Mouse (Mus musculus) limb, embryonic 15.5 days (tissue): Measurements from ENCODE around the gene Col23a1. TPM values are rescaled to one million over a fixed set of nuclear protein-coding genes. Genes with fewer than 3 reads are reported as not detected.
A peak's percentile ranks its signal among the peaks of the same experiment; 100 is the strongest.
"Not testable (repeated sequence)": the region's sequence is repeated elsewhere in the genome, so short reads cannot be mapped to it uniquely, and the experiment has no call there.

ENCODE experiments used
- ATAC-seq: fragments of 200-750 bp; cut with Nextera tagmentation; 2 replicates; pipeline ENCODE4 v1.8.0; 2017; ENCODE audit warnings: low read depth, moderate TSS enrichment; ENCODE audit not compliant: insufficient number of reproducible peaks, low FRiP score, low TSS enrichment
- H3K27ac ChIP-seq: fragments of 300-500 bp; sonication (generic); 2 replicates; pipeline ENCODE4 v1.5.1; 2015; ENCODE audit warnings: moderate library complexity, mild to moderate bottlenecking, inconsistent platforms
- H3K27me3 ChIP-seq: fragments of 300-500 bp; sonication (generic); 2 replicates; pipeline ENCODE4 v1.6.1; 2015; ENCODE audit warnings: inconsistent platforms
- H3K36me3 ChIP-seq: fragments of 300-500 bp; sonication (generic); 2 replicates; pipeline ENCODE4 v1.6.1; 2015; ENCODE audit warnings: inconsistent platforms
- H3K4me1 ChIP-seq: fragments of 300-500 bp; sonication (generic); 2 replicates; pipeline ENCODE4 v1.6.1; 2015; ENCODE audit warnings: inconsistent platforms
- H3K4me2 ChIP-seq: fragments of 300-500 bp; sonication (generic); 2 replicates; pipeline ENCODE4 v1.6.1; 2015; ENCODE audit warnings: mild to moderate bottlenecking, inconsistent platforms
- H3K4me3 ChIP-seq: fragments of 300-500 bp; sonication (generic); 2 replicates; pipeline ENCODE4 v1.5.1; 2015; ENCODE audit warnings: mild to moderate bottlenecking, inconsistent platforms
- H3K9ac ChIP-seq: fragments of 300-500 bp; sonication (generic); 2 replicates; pipeline ENCODE4 v1.6.1; 2015; ENCODE audit warnings: inconsistent platforms
- H3K9me3 ChIP-seq: fragments of 300-500 bp; sonication (generic); 2 replicates; pipeline ENCODE4 v1.6.1; 2016; ENCODE audit warnings: inconsistent platforms
- WGBS: fragments of 180-500 bp; shearing (Covaris S2); methylation state at CpG from one replicate; pipeline ENCODE4 v1.1.7; 2015; 5-methylcytosine and 5-hydroxymethylcytosine counted together
- polyA plus RNA-seq: library from polyadenylated mRNA; unstranded; fragments of >200 nt; fragmentation: Nextera tagmentation; extraction: Ambion mirVana; gene quantifications from 2 replicates; pipeline ENCODE4 v1.2.1, GENCODE M21; 2015

Gene Col23a1
- polyA plus RNA-seq, 1 experiment from 2014 or later = 23.6 TPM

DNA sequence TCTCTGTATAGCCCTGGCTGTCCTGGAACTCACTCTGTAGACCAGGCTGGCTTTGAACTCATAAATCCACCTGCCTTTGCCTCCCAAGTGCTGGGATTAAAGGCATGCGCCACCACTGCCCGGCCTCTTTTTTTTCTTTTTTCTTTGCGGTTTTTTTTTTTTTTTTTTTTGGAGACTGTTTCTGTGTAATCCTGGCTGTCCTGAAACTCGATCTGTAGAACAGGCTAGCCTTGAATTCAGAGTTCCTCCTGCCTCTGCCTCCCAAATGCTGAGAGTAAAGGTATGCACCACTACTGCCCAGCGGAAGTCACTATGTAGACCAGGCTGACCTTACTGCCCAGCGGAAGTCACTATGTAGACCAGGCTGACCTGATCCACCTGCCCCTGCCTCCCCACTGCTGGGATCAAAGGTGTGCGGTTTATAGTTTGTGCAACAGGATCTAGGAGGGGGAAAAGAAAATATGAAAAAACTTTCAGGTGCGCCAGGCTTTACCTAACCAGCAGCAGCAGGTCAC, 329.2 kb downstream of the Col23a1 start:
- H3K27ac ChIP-seq = no peak overlapping the region
- H3K36me3 ChIP-seq = peaks cover 21% of the 10 kb centered on the region
- peak overlapping the region; percentile 81 for H3K4me2 ChIP-seq
- ATAC-seq = 0 out of 2 replicates have a peak, but pooled peaks have one; percentile 4
- peaks cover 36% of the 10 kb centered on the region for H3K4me1 ChIP-seq
- H3K27me3 ChIP-seq = no peaks in the 10 kb centered on the region
- H3K9me3 ChIP-seq = no peaks in the 10 kb centered on the region
- H3K9ac ChIP-seq = no peak overlapping the region
- 48% methylated on average over 8 of the region's 8 CpGs for WGBS
- H3K4me3 ChIP-seq = peak overlapping the region; percentile 82

DNA sequence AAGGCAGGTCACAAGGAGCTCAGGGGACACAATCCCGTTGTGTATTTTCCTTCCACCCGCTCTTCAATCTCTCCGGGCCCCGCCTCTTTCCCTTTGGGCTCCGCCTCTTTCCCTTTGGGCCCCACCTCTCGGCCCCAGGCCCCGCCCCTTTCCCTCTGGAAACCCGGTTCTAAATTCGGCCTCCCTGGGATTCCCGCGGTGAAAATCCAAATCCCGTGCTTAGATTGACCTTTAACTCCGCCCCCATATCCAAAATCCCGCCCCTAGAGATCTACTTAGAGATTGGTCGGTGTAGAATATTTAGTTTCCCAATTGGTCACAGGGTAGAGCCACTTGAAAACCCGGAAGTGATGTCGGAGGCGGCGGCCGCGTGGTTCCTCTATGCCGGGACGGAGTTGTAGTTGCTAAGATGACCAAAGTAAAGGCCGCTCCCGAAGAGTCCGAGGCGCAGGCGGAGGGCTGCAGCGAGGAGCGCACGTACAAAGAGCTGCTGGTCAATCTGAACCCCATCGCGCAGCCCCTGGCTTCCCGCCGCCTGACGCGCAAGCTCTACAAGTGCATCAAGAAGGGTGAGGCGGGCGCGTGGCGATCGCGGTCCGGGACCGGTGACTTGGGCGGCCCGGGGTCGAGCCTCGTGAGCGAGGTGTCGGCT, 329.8 kb downstream of the Col23a1 start, which contains the start of gene Nhp2:
Gene Nhp2 (plus strand): TSS at position 327 of the 652 bp plus-strand sequence.
- under 1% methylated on average over 51 of the region's 51 CpGs for WGBS
- Histone ChIP-seq H3K27ac (peak within 1 kb of the TSS; percentile 33; the same call in 1 of the 2 replicates), H3K27me3 (no peaks in the 10 kb centered on the region), H3K4me3 (peak within 1 kb of the TSS; percentile 82), H3K9me3 (no peaks in the 10 kb centered on the region), H3K36me3 (peaks cover 26% of the 10 kb centered on the region), H3K4me2 (peak within 1 kb of the TSS; percentile 81), H3K4me1 (peaks cover 36% of the 10 kb centered on the region), H3K9ac (peak within 1 kb of the TSS; percentile 61)
- peak; percentile 88 for ATAC-seq

DNA sequence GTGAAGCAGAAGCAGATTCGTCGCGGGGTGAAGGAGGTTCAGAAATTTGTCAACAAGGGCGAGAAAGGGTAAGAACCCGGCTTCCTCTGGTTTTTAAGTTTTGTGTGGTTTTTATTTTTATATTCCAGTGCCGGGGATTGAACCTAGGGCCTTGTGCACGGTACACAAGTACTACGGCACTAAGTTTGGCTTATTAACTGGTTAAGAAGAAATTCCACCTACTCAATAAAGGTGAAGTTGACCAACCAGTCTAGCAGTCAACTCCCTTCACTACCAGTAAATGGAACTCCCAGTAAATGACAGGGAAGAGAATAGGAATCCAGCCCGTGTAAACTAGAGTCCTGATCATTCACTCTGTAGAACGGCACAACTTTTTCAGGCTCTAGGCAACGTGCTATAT, 330.4 kb downstream of the Col23a1 start:
- Histone ChIP-seq H3K27ac (peak overlapping the region; percentile 33; the same call in 1 of the 2 replicates), H3K9me3 (no peaks in the 10 kb centered on the region), H3K4me1 (peaks cover 30% of the 10 kb centered on the region), H3K36me3 (peaks cover 32% of the 10 kb centered on the region), H3K9ac (peak overlapping the region; percentile 61), H3K4me2 (peak overlapping the region; percentile 81), H3K4me3 (peak overlapping the region; percentile 82), H3K27me3 (no peaks in the 10 kb centered on the region)
- no peak for ATAC-seq
- WGBS = 1% methylated on average over 11 of the region's 11 CpGs

DNA sequence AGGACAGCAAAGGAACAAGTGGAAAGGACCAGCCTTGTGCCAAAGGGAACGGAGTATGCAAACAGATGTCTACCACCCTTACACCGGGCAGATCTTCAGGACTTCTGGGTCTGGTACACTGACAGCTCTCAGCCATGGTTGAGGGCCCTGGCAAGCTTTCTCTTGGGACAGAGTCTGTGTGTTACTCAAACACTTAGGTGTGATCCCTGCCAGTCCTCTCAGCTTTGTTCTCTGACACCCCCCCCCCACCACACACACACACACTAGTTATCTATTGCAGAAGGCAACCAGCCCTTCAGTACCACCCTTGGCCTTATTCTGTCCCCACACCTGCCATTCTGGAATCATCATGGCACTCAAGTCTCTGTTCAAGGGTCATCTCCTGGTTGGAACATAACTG, 332.1 kb downstream of the Col23a1 start:
- Histone ChIP-seq H3K4me2 (no peak overlapping the region), H3K4me1 (peaks cover 23% of the 10 kb centered on the region), H3K27ac (no peak overlapping the region), H3K9ac (no peak overlapping the region), H3K9me3 (no peaks in the 10 kb centered on the region), H3K4me3 (no peak overlapping the region), H3K36me3 (peaks cover 47% of the 10 kb centered on the region), H3K27me3 (no peaks in the 10 kb centered on the region)
- WGBS = 92% methylated on average over 2 of the region's 2 CpGs
- ATAC-seq = no peak

DNA sequence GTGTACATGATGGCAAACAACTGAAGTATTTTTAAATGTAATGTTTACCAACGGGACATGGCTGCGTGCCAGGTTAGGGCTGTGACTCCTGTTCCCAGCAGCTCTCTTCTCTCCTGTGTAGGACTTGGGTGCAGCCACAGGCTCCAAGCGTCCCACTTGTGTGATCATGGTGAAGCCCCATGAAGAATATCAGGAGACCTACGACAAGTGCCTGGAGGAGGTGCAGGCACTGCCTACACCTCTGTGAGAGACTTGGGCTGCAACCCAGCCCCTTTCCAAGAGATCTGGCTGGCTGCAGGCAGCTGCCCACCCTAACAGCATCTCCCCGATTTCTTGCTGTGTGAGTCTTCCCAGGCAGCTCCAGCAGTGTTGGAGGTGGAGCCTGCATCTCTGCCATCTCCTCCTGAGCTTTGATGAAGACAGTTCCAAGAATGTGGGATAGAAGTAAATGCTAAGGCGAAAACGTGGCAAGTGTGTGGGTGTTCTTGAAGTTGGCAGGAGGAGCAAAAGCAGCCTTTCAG, 333.3 kb downstream of the Col23a1 start:
- WGBS = 86% methylated on average over 7 of the region's 7 CpGs
- Histone ChIP-seq H3K4me1 (peaks cover 23% of the 10 kb centered on the region), H3K9ac (no peak overlapping the region), H3K4me2 (no peak overlapping the region), H3K27ac (no peak overlapping the region), H3K9me3 (no peaks in the 10 kb centered on the region), H3K27me3 (no peaks in the 10 kb centered on the region), H3K36me3 (peaks cover 59% of the 10 kb centered on the region), H3K4me3 (no peak overlapping the region)
- ATAC-seq = no peak

DNA sequence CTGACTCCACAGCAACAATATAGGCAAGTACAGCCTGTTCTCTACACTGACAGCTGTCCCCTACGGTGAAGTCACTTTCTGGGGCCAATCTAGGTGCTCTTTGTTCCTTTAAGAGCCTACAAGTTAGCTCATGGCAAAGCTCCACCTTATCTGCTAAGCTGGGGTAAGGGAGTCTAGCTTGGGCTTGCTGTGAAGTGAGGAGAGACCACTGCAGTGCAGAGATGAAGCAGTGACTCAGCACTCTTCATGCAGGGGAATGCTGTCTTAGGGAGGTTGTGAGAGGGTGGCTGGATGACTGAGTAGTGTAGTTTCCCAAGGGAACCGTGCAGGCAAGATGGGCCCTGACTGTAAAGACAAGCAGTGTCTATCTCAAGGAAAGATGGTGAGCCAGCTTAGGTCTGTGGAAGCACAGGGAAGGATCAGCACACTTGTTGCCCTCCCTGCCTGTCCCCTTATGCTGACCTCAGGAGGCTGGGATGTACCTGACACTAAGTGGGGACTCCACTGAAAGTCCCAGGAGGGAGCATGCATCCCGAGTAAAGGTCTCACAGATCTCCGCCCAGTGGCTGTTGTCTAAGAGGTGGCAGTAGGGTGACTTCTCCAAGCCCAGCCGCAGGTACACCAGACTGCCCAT, 335.6 kb downstream of the Col23a1 start:
- no peak overlapping the region for H3K9ac ChIP-seq
- no peak for ATAC-seq
- no peak overlapping the region for H3K4me2 ChIP-seq
- H3K4me1 ChIP-seq = peaks cover 12% of the 10 kb centered on the region
- no peak overlapping the region for H3K27ac ChIP-seq
- H3K4me3 ChIP-seq = no peak overlapping the region
- H3K36me3 ChIP-seq = peaks cover 73% of the 10 kb centered on the region
- no peaks in the 10 kb centered on the region for H3K27me3 ChIP-seq
- 83% methylated on average over 5 of the region's 5 CpGs for WGBS
- H3K9me3 ChIP-seq = no peaks in the 10 kb centered on the region

DNA sequence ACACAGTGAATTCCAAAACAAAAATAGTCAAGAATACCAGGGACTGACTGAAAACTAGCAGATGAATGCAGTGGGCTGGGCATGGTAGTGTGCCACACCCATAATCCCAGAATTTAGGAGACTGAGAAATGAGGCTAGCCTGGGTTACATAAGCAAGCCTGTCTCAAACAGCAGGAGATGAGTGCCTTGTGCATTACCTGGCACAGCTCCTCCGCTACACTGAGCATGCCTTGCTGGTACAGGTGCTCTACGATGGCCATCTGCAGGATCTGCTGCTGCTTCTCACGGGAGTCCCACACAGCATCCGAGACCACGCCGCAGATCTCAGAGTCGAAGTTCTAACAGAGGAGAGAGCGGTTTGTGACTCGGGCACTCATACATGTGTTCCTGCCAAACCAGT, 337.7 kb downstream of the Col23a1 start:
- peaks cover 8% of the 10 kb centered on the region for H3K4me1 ChIP-seq
- no peak overlapping the region for H3K4me2 ChIP-seq
- no peak overlapping the region for H3K9ac ChIP-seq
- no peaks in the 10 kb centered on the region for H3K9me3 ChIP-seq
- H3K27me3 ChIP-seq = no peaks in the 10 kb centered on the region
- no peak overlapping the region for H3K27ac ChIP-seq
- no peak overlapping the region for H3K4me3 ChIP-seq
- 94% methylated on average over 9 of the region's 9 CpGs for WGBS
- ATAC-seq = no peak
- H3K36me3 ChIP-seq = peaks cover 68% of the 10 kb centered on the region

DNA sequence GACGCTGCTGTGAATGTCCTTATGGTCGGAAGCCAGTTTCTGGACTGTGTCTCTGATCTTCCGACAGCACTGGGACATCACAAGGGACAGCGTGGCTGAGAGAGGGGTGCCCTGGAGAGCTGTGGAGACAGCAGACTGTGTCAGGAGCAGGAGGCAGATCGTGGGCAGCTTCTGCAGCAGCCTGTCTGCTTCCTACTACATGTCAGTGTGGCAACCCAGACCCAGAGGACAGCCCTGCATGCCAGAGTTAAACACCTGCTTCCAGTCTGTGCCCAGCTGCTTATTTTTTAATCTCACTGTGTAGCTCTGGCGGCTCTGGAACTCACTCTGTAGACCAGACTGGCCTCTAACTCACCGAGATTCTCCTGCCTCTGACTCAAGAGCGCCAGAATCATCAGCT, 338.2 kb downstream of the Col23a1 start:
- Histone ChIP-seq H3K36me3 (peaks cover 63% of the 10 kb centered on the region), H3K9ac (no peak overlapping the region), H3K4me3 (no peak overlapping the region), H3K27ac (no peak overlapping the region), H3K4me2 (no peak overlapping the region), H3K4me1 (peaks cover 10% of the 10 kb centered on the region), H3K27me3 (no peaks in the 10 kb centered on the region), H3K9me3 (no peaks in the 10 kb centered on the region)
- ATAC-seq = no peak
- 77% methylated on average over 8 of the region's 8 CpGs for WGBS

DNA sequence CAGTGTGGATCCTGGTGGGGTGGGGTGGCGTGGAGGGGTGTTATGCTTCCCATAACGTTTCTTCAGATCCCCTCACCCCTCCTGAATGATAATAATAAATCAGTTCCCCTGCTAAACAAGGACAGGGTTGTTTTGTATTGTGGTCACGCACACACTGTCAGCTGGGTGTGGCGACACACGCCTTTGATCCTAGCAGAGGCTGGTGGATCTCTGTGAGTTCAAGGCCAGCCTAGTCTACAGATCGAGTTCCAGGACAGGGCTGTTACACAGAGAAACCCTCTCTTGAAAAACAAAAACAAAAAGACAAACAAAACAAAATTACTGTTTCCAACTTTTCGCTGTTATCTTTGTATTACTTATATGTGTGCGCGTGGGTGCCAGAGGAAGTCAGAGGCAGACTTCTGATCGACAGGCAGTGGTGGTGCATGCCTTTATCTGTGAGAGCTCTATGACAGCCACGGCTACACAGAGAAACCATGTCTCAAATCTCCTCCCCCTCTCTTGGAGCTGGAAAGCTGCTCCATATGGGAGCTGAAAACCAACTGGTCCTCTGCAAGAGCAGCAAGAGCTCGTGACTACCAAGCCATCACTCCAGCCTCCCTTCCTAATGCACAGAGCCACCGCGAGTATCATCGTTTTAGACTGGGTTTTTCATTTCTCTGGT, 340.1 kb downstream of the Col23a1 start:
- no peak for ATAC-seq
- Histone ChIP-seq H3K27ac (no peak overlapping the region), H3K9me3 (no peaks in the 10 kb centered on the region)

DNA sequence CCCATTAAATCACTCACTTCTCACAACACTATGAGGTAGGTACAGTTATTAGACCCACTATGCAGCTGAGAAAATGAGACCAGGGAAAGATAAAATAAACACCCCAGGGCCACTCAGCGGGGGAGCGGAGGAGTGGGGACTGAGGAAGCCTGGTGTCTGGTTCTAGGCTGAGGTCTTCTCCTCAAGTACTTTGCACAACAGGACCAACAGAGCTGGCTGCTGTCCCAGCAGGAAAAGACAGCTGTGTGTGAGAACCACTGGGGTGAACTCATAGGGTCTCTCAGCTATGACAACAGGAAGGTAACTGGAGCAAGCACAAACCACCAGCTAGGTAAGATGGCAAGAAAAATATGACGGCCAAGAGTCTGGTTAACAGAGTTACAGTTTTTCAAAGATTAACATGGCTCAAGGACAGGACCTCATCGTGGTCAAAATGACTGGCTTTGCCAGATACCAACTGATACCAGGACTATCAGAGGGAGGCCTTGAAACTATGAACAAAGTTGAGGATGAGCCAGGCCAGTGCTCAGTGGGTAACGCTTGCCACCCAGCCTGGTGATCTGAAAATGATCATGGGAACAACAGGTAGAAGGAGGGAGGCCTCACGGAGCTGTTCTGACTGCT, 342.5 kb downstream of the Col23a1 start:
- Histone ChIP-seq H3K27ac (no peak overlapping the region), H3K4me1 (peaks cover 28% of the 10 kb centered on the region), H3K4me2 (no peak overlapping the region), H3K9me3 (no peaks in the 10 kb centered on the region), H3K27me3 (no peaks in the 10 kb centered on the region), H3K4me3 (no peak overlapping the region), H3K36me3 (peaks cover 22% of the 10 kb centered on the region), H3K9ac (no peak overlapping the region)
- 81% methylated on average over 6 of the region's 6 CpGs for WGBS
- ATAC-seq = no peak

More for the DNA sequence above, 340.1 kb downstream of the Col23a1 start:
- Histone ChIP-seq H3K9ac (no peak overlapping the region), H3K4me1 (peaks cover 14% of the 10 kb centered on the region), H3K4me2 (no peak overlapping the region), H3K36me3 (peaks cover 44% of the 10 kb centered on the region), H3K27me3 (no peaks in the 10 kb centered on the region), H3K4me3 (no peak overlapping the region)
- 81% methylated on average over 15 of the region's 15 CpGs for WGBS

DNA sequence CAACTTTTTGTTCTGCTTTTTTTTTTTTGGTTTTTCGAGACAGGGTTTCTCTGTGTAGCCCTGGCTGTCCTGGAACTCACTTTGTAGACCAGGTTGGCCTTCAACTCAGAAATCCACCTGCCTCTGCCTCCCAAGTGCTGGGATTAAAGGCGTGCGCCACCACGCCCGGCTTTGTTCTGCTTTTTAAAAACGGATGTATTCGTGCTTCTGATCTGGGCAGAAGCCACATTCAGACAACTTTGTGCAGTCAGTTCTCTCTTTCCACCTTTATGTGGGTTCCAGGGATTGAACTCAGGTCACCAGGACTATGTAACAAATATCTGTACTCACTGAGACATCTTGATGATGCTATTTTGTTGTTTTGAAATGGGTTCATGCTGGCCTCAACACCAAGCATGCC, 343.5 kb downstream of the Col23a1 start:
- H3K27me3 ChIP-seq, H3K4me3 ChIP-seq, ATAC-seq, H3K4me2 ChIP-seq, H3K9me3 ChIP-seq, H3K9ac ChIP-seq, H3K27ac ChIP-seq: not testable (repeated sequence)
- H3K4me1 ChIP-seq = peaks cover 38% of the 10 kb centered on the region
- 91% methylated on average over 7 of the region's 7 CpGs for WGBS
- H3K36me3 ChIP-seq = peaks cover 12% of the 10 kb centered on the region
